Mouse (Mus musculus) left cerebral cortex, postnatal 10 days (tissue): ENCODE measurements around the gene Egflam. TPM values are rescaled to one million over a fixed set of nuclear protein-coding genes. Genes with fewer than 3 reads are reported as not detected.

ENCODE experiments used
- DNase-seq, 2 experiments: peaks; one replicate each; pipeline ENCODE4 v3.0.0; 2021 to 2022; ENCODE audit warnings: low spot score in 2 of 2, mixed read lengths in 1 of 2; ENCODE audit errors: extremely low spot score in 1 of 2
- intact Hi-C: fragments of 180-260 bp; cut with DNase I; formaldehyde crosslinking; loops from one replicate; pipeline ENCODE4 v1.15.1; 2025
- total RNA-seq, 2 experiments: library from RNA; stranded (reverse); gene quantifications; 2 replicates each; pipeline ENCODE4 v1.2.3; 2021

Gene Egflam
- total RNA-seq, 2 experiments from 2014 or later: 8.0 to 9.0 TPM

- DNase-seq: no peak
- intact Hi-C loops: no loop called here
These were observed 200.3 kb downstream of the Egflam start for GRCm38 (mm10) chr15:7197652-7198445.

- peak; percentile 29 to 36 for DNase-seq
- intact Hi-C loops: no loop called here
These were observed 203.4 kb downstream of the Egflam start for GRCm38 (mm10) chr15:7194748-7195221.

GRCm38 (mm10) chr15:7194147-7194720 lies 204.0 kb downstream of the Egflam start:
- intact Hi-C loops: no loop called here
- DNase-seq: peak; percentile 16 to 37

DNA sequence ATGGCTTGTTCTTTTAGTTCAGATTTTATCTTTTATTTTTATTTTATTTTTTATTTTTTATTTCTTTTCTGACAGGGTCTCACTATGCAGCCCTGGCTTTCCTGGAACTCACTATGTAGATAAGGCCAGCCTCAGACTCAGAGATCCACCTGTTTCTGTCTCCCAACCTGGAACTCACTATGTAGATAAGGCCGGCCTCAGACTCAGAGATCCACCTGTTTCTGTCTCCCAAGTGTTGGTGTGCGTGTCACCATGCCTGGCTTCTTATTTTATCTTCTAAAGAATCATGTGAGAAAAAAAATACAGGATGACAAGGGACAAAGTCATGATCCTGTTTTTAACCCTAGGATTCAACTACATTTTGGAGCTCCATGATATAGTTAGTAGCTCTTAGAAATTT lies 205.6 kb downstream of the Egflam start:
- intact Hi-C loops: no loop called here

GRCm38 (mm10) chr15:7191074-7191473 lies 207.1 kb downstream of the Egflam start:
- intact Hi-C loops: no loop called here
- no peak for DNase-seq

More for the DNA sequence above, 205.6 kb downstream of the Egflam start:
- no peak for DNase-seq

GRCm38 (mm10) chr15:7189678-7190454 lies 208.3 kb downstream of the Egflam start:
- DNase-seq: no peak
- intact Hi-C loops: no loop called here

DNA sequence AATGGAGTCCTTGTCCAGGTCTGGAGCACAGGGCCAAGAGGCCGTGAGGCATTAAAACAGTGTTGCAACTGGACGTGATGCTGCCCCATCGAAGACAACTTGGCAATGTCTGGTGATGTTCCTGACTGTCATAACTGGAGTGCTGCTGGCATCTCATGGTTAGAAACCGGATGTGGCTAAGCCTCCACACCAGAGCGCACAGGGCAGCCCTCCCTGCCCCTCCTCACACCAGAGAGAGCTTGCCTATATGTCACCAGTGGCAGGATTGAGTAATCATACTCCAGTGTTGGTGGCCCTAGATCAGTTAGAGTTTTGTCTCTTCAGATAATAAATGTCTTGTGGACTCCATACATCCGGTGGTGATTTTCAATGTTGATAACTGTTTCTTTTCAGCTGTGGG lies 210.5 kb downstream of the Egflam start:
- no peak for DNase-seq
- intact Hi-C loops: no loop called here

- no peak for DNase-seq
These were observed 217.6 kb downstream of the Egflam start for GRCm38 (mm10) chr15:7180576-7180975.

DNA sequence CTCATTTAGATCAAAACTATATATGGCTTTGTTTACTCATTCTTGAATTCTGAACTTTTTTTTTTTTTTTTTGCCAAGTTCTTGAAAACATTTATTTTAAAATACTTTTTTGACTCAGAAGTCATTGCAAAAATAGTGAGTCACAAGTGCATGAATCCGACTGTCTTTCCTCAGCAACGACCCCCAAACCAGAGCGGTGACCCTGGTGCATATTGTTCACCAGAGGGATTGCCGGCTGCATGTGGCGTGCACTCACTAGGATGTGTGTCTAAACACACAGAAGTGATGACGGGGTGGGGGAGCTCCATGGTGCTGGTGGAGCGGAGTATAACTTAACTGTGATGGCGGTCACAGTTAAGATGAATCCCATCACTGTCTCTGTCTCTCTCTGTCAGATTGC lies 224.4 kb downstream of the Egflam start:
- intact Hi-C loops: no loop called here
- DNase-seq: no peak

More at GRCm38 (mm10) chr15:7180576-7180975, 217.6 kb downstream of the Egflam start:
- intact Hi-C loops: no loop called here

DNA sequence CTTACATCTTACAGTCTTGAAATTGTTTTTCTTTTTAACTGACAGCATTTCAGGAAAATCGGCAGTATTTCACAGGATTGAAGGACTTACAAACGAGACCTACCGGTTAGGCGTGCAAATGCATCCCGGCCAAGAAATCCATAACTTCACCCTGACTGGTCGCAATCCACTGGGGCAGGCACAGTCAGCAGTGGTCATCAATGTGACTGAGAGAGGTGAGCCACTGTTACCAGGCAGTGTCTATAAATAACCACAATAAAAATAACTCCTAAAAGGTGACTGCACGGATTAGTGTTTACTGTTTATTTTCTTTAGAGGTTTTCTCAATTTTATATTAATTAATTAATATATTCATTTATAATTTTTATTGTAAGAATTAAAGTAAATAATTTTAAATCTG lies 224.8 kb downstream of the Egflam start:
- intact Hi-C loops: no loop called here
- no peak for DNase-seq

DNA sequence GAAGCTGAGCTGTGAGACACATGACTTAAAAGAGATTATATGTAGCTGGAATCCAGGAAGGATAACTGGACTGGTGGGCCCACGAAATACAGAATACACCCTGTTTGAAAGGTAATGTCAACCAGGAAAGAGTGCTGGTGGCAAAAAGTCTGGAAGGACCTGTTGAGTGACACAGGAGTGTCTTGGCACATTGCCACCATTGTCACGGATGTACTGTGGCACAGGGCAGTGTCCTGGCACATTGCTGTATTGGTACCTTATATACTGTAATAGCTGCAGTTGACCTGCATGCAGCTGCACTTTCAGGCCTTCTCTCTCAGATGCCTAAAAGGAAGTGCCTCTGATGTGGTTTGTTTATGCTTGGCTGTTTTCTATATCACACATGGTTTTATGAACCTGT lies 225.3 kb downstream of the Egflam start:
- intact Hi-C loops: no loop called here
- DNase-seq: no peak

- intact Hi-C loops: no loop called here
- no peak for DNase-seq
These were observed 230.2 kb downstream of the Egflam start for GRCm38 (mm10) chr15:7167906-7168532.

GRCm38 (mm10) chr15:7167238-7167905 lies 230.8 kb downstream of the Egflam start:
- DNase-seq: no peak
- intact Hi-C loops: no loop called here

- DNase-seq: no peak
- intact Hi-C loops: no loop called here
These were observed 231.5 kb downstream of the Egflam start for GRCm38 (mm10) chr15:7166735-7167134.

GRCm38 (mm10) chr15:7163851-7164250 lies 234.3 kb downstream of the Egflam start:
- no peak for DNase-seq
- intact Hi-C loops: no loop called here

DNA sequence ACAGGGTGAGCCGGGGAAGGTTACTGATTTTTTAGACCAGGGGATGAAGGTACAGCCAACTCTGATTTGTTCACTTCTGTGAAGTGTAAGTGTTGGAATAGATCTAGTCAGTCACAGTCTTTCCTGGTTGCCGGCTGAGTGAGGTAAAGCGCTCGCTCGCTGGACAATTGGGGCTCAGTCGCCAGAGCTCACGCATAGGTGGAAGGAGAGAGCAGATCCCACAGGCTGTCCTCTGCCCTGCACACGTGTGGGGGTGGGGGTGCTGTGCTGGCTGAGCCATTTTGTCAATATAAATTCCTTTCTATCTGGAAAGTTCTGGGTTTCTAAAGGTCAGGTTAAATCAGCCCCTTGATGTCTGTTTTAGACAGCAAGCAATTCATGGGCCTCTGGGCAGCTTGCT lies 237.9 kb downstream of the Egflam start:
- intact Hi-C loops: no loop called here
- no peak for DNase-seq

DNA sequence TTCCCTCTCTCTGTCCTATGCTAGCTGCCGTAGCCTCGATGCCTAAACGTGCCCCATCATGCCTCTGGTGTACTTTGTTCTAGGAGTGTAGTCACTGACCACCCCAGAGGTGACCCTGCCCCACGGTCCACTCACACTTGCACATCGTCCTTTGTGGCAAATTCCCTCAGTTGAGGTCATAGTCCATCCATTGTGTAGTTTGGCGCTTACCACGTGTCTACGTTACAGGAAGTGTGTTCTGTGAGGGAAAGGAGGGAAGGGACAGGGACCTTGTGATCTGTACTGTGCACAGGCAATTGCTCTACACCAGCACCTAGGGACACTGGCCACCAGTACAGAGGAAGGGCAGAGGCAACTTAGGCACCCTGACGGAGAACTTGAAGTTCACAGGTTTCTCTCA lies 238.3 kb downstream of the Egflam start:
- no peak for DNase-seq
- intact Hi-C loops: no loop called here

DNA sequence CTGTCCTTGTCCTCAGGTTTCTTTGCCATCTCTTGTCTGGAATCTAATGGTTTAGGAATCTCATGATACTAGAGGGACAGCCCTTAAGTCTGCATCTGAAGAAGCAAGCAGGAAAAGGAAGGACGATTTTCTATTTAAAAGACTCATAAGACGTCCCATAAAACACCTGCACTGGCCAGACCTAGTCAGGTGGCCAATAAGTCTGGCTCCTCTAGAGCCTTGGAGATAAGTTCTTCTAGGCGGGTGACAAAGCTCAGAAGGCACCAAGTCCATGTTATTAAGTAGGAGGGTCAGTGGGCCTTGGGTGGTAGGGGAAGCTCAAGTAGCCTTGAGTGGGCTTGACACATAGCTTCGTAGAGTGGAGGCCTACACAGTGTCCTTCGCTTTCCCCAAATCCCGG lies 240.5 kb downstream of the Egflam start:
- intact Hi-C loops: no loop called here

More for the DNA sequence above, 240.5 kb downstream of the Egflam start:
- no peak for DNase-seq
